Mouse (Mus musculus): ENCODE results near the gene Asb15. TPM values are rescaled to one million over a fixed set of nuclear protein-coding genes. Genes with fewer than 3 reads are reported as not detected.

The Asb15 gene
- total and polyA plus RNA-seq, 3 experiments, result not detected

DNA sequence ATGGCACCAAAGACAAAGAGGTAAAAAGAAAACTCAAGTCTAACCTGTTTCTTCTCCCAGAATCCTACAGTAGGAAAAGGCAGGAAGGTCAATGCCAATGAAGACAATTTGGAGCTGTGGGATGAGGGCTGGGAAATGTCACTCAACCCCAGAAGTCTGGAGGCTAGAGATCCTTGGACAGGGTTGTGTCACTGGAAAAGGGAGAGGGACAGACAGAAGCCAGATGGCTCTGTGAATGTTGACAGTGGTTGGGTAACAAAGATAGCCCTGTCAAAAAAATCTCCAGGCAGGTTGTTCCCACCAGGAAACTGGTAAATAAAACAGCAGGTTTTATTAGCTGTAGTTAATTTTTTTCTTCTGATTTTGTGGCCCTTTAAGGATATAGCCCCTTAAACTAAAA is 14.4 kb downstream of the Asb15 start:
- no peak for DNase-seq (ENCODE audit: low read depth, low spot score)
- Histone ChIP-seq H3K9me3 (replicated peaks; ENCODE audit: insufficient read depth, low read length) (no peaks in the 10 kb centered on the region), H3K36me3 (ENCODE audit: control insufficient read depth in 1 of 2, insufficient read depth in 2 of 2, low read length in 2 of 2) (no peaks in the 10 kb centered on the region), H3K9ac (ENCODE audit: control insufficient read depth, low read depth, low read length, poor library complexity, severe bottlenecking) (no peak overlapping the region), H3K4me3 (ENCODE audit: control insufficient read depth in 1 of 2, insufficient read depth in 1 of 2, low read depth in 2 of 2, low read length in 2 of 2) (no peak overlapping the region), H3K27me3 (ENCODE audit: control insufficient read depth in 1 of 2, insufficient read depth in 2 of 2, low read length in 2 of 2) (no peaks in the 10 kb centered on the region; a peak in 2 of 4 replicates), H3K4me1 (ENCODE audit: control insufficient read depth in 1 of 2, insufficient read depth in 2 of 2, low read length in 2 of 2) (no peaks in the 10 kb centered on the region), H3K27ac (ENCODE audit: control insufficient read depth, low read depth, low read length) (no peak overlapping the region), H3K79me2 (ENCODE audit: control insufficient read depth, insufficient read depth, low read length, poor library complexity) (no peaks in the 10 kb centered on the region)
- TF ChIP-seq TBP (IDR thresholded peaks at IDR 0.05; ENCODE audit: low read depth, low read length) (no peak), USF2 (IDR thresholded peaks at IDR 0.05; ENCODE audit: borderline replicate concordance in 1 of 2, insufficient read depth in 1 of 2, low read depth in 1 of 2, low read length in 2 of 2) (no peak), ZKSCAN1 (IDR thresholded peaks at IDR 0.05; ENCODE audit: low read depth, low read length) (no peak), MEF2A (IDR thresholded peaks at IDR 0.05; ENCODE audit: extremely low read depth, insufficient replicate concordance, low read depth, low read length, poor library complexity, severe bottlenecking) (no peak), POLR2AphosphoS5 (IDR thresholded peaks at IDR 0.05; ENCODE audit: borderline replicate concordance, low read depth, low read length) (no peak), RAD21 (IDR thresholded peaks at IDR 0.05; ENCODE audit: low read depth, low read length) (no peak), SMC3 (IDR thresholded peaks at IDR 0.05; ENCODE audit: low read depth, low read length) (no peak), CHD1 (IDR thresholded peaks at IDR 0.05; ENCODE audit: low read depth, low read length) (no peak), ELF1 (IDR thresholded peaks at IDR 0.05; ENCODE audit: low read depth, low read length) (no peak)

DNA sequence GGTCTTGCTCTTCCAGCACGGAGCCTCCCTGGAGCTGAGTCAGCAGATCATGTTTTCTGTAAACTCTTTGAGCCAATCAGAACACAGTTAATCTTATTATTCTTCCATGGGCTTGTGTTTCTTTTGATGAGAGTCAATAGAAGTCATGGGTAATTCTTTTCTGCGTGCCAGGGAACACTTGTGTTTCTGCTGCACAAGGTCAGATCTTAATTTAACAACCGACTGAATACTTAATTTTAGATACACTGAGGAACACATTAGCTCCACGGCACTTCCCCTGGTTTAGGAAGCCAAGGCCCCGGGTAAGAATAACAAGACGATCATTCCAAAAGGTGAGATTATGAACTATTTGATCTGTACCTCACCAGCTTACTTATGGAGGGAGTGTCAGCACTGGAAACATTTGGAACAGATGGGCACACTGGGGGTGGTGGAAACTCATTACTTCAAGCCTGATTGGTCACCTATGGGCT is 15.2 kb downstream of the Asb15 start:
- no peak for DNase-seq (ENCODE audit: low read depth, low spot score)
- Histone ChIP-seq H3K9me3 (replicated peaks; ENCODE audit: insufficient read depth, low read length) (no peaks in the 10 kb centered on the region), H3K36me3 (ENCODE audit: control insufficient read depth in 1 of 2, insufficient read depth in 2 of 2, low read length in 2 of 2) (no peaks in the 10 kb centered on the region), H3K9ac (ENCODE audit: control insufficient read depth, low read depth, low read length, poor library complexity, severe bottlenecking) (no peak overlapping the region), H3K27ac (ENCODE audit: control insufficient read depth, low read depth, low read length) (no peak overlapping the region), H3K4me1 (ENCODE audit: control insufficient read depth in 1 of 2, insufficient read depth in 2 of 2, low read length in 2 of 2) (no peaks in the 10 kb centered on the region), H3K27me3 (ENCODE audit: control insufficient read depth in 1 of 2, insufficient read depth in 2 of 2, low read length in 2 of 2) (no peaks in the 10 kb centered on the region; a peak in 2 of 4 replicates), H3K79me2 (ENCODE audit: control insufficient read depth, insufficient read depth, low read length, poor library complexity) (no peaks in the 10 kb centered on the region), H3K4me3 (ENCODE audit: control insufficient read depth in 1 of 2, insufficient read depth in 1 of 2, low read depth in 2 of 2, low read length in 2 of 2) (no peak overlapping the region)
- TF ChIP-seq E2F4 (IDR thresholded peaks at IDR 0.05; ENCODE audit: borderline replicate concordance, low read depth, low read length) (no peak), RCOR1 (IDR thresholded peaks at IDR 0.05; ENCODE audit: low read depth, low read length) (no peak), RAD21 (IDR thresholded peaks at IDR 0.05; ENCODE audit: low read depth, low read length) (no peak)

DNA sequence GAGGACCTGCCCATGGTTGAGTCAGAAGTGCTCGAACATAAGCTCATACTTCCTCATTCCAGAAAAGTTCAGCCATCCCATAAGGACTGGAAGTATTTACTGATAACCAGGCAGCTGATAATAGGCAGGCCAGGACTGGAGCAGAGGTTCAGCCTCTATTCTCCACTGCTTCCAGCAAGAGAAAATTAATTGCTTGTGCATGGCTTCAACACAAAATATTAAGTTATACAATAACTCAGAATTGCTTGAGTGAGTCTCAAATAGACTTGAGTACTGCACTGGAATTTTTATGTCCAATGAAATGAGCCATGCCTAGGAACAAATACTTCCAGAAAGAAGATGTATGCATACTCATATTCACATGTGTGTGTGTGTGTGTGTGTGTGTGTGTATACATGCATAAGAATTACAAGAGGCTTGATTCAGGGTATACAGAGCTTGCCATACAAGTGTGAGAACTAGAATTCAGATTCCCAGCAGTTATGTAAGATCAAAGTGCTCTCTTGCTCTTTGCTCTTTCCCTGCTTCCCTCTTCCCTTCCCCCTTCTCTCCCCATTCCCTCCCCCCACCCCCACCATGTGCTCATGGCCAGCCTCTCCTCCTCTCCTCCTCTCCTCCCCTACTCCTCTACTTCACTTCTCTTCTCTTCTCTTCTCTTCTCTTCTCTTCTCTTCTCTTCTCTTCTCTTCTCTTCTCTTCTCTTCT is 18.9 kb downstream of the Asb15 start:
- no peak overlapping the region for H3K9ac ChIP-seq (ENCODE audit: control insufficient read depth, low read depth, low read length, poor library complexity, severe bottlenecking)
- H3K27ac ChIP-seq (ENCODE audit: control insufficient read depth, low read depth, low read length), result no peak overlapping the region
- peak; percentile 9 for DNase-seq (ENCODE audit: low read depth, low spot score)
- no peaks in the 10 kb centered on the region for H3K79me2 ChIP-seq (ENCODE audit: control insufficient read depth, insufficient read depth, low read length, poor library complexity)
- no peaks in the 10 kb centered on the region for H3K9me3 ChIP-seq (replicated peaks; ENCODE audit: insufficient read depth, low read length)
- no peaks in the 10 kb centered on the region for H3K36me3 ChIP-seq (ENCODE audit: control insufficient read depth in 1 of 2, insufficient read depth in 2 of 2, low read length in 2 of 2)
- H3K4me1 ChIP-seq (ENCODE audit: control insufficient read depth in 1 of 2, insufficient read depth in 2 of 2, low read length in 2 of 2), result no peaks in the 10 kb centered on the region
- no peak overlapping the region for H3K4me3 ChIP-seq (ENCODE audit: control insufficient read depth in 1 of 2, insufficient read depth in 1 of 2, low read depth in 2 of 2, low read length in 2 of 2)
- TF ChIP-seq MYC (IDR thresholded peaks at IDR 0.05; ENCODE audit: low read depth, low read length) (no peak), MAZ (IDR thresholded peaks at IDR 0.05; ENCODE audit: low read depth, low read length) (no peak), MYB (IDR thresholded peaks at IDR 0.05; ENCODE audit: low read depth, low read length) (no peak), TCF12 (IDR thresholded peaks at IDR 0.05; ENCODE audit: low read depth, low read length) (no peak), POLR2AphosphoS2 (IDR thresholded peaks at IDR 0.05; ENCODE audit: low read length) (no peak), E2F4 (IDR thresholded peaks at IDR 0.05; ENCODE audit: borderline replicate concordance, low read depth, low read length) (no peak), ETS1 (IDR thresholded peaks at IDR 0.05; ENCODE audit: low read depth, low read length) (no peak), MXI1 (IDR thresholded peaks at IDR 0.05; ENCODE audit: low read depth, low read length) (no peak), ELF1 (IDR thresholded peaks at IDR 0.05; ENCODE audit: low read depth, low read length) (no peak), TBP (IDR thresholded peaks at IDR 0.05; ENCODE audit: low read depth, low read length) (no peak), GABPA (IDR thresholded peaks at IDR 0.05; ENCODE audit: low read depth, low read length) (no peak), BHLHE40 (IDR thresholded peaks at IDR 0.05; ENCODE audit: borderline replicate concordance, low read depth, low read length) (no peak), ZKSCAN1 (IDR thresholded peaks at IDR 0.05; ENCODE audit: low read depth, low read length) (no peak), MAX (IDR thresholded peaks at IDR 0.05; ENCODE audit: low read length) (no peak), POLR2AphosphoS5 (IDR thresholded peaks at IDR 0.05; ENCODE audit: borderline replicate concordance, low read depth, low read length) (no peak), SMC3 (IDR thresholded peaks at IDR 0.05; ENCODE audit: low read depth, low read length) (no peak), EP300 (IDR thresholded peaks at IDR 0.05; ENCODE audit: low read depth in 1 of 2, low read length in 2 of 2) (no peak)
- H3K27me3 ChIP-seq (ENCODE audit: control insufficient read depth in 1 of 2, insufficient read depth in 2 of 2, low read length in 2 of 2), result no peaks in the 10 kb centered on the region; a peak in 2 of 4 replicates
